Mouse (Mus musculus) embryo, embryonic 10 days (tissue): ENCODE measurements around the gene Klrb1c.
"Not testable (repeated sequence)": the region's sequence is repeated elsewhere in the genome, so short reads cannot be mapped to it uniquely, and the experiment has no call there.

Experiments used
- DNase-seq: peaks from one replicate; pipeline ENCODE4 v3.0.0-alpha.2; 2015; ENCODE audit warnings: low spot score

The Klrb1c gene

GRCm38 (mm10) chr6:128789115-128789514 is at the start of gene Klrb1c:
TSS of gene Klrb1c (minus strand) at chr6:128789215.
- DNase-seq: no peak

- peak; percentile 60 for DNase-seq
These were observed 48.7 kb upstream of the Klrb1c start for GRCm38 (mm10) chr6:128837454-128838341.

GRCm38 (mm10) chr6:128836955-128837334 is 47.9 kb upstream of the Klrb1c start:
- DNase-seq: no peak

GRCm38 (mm10) chr6:128836191-128836954 is 47.4 kb upstream of the Klrb1c start:
- DNase-seq: no peak

GRCm38 (mm10) chr6:128835571-128835970 is 46.6 kb upstream of the Klrb1c start:
- no peak for DNase-seq

- DNase-seq: no peak
These were observed 44.0 kb upstream of the Klrb1c start for GRCm38 (mm10) chr6:128833046-128833445.

- no peak for DNase-seq
These were observed 40.8 kb upstream of the Klrb1c start for GRCm38 (mm10) chr6:128829837-128830236.

- no peak for DNase-seq
These were observed 37.8 kb upstream of the Klrb1c start for GRCm38 (mm10) chr6:128826781-128827180.

GRCm38 (mm10) chr6:128826132-128826531 is 37.1 kb upstream of the Klrb1c start, which contains the start of the genes Gm44511 and Klrb1b:
TSS of gene Gm44511 (minus strand) at chr6:128826315.
TSS of gene Klrb1b (minus strand) at chr6:128826331.
- no peak for DNase-seq

- DNase-seq: no peak
These were observed 29.2 kb upstream of the Klrb1c start for GRCm38 (mm10) chr6:128818083-128818802.

- DNase-seq: no peak
These were observed 19.5 kb upstream of the Klrb1c start for GRCm38 (mm10) chr6:128808532-128808931.

GRCm38 (mm10) chr6:128807021-128807420 is 18.0 kb upstream of the Klrb1c start:
- DNase-seq: no peak

- DNase-seq: peak; percentile 80
These were observed 16.0 kb upstream of the Klrb1c start for GRCm38 (mm10) chr6:128804823-128805640.

- DNase-seq: peak; percentile 96
These were observed 14.2 kb upstream of the Klrb1c start for GRCm38 (mm10) chr6:128802999-128803857.

- DNase-seq: peak; percentile 11
These were observed 13.5 kb upstream of the Klrb1c start for GRCm38 (mm10) chr6:128802557-128802956.

- DNase-seq: not testable (repeated sequence)
These were observed 11.7 kb upstream of the Klrb1c start for GRCm38 (mm10) chr6:128800696-128801095.

- no peak for DNase-seq
These were observed 10.9 kb upstream of the Klrb1c start for GRCm38 (mm10) chr6:128799896-128800270.

- peak; percentile 95 for DNase-seq
These were observed 10.3 kb upstream of the Klrb1c start for GRCm38 (mm10) chr6:128799144-128799895.

- DNase-seq: peak; percentile 89
These were observed 9.7 kb upstream of the Klrb1c start for GRCm38 (mm10) chr6:128798772-128799143.
